9 mouse cellular contexts compared by ENCODE assay signal in the genomic region with DNA sequence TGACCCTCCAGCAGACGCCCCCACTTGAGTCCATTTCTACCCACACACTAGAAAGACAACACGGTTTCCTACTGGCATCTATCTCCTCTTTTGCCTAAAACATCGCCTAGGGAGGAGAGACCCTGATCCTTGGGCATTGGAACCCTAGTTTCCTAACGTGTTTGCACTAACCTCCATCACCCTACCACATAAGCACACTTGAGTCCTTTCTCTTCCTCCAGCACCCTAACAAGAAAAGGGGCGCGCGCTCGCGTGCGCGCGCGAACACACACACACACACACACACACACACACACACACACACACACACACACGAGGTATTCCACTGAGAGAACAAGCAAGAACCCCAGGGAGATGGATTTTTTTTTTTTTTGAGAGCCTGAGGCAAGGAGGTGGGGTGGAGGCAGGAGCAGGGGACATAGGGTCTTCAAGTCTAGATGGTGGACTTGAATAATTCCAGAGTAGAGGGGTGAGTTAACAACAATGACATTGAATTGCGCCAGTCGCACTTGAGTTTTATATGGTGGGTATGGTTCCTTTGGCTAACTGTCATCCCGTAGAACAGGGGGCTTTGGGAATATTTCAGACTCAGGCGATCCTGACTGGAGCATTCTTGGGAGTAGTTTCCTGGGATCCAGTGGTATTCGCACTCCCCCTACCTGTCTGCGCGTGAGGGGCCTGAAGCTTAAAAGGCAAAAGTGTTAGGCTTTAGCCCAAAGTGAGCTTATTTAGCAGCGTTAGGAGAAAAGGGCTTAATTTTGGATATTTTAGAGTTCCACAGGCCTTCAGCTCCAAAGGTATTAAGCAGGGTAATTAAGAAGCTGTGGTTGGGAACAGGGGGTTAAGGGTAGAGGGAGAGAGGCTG. TPM values are rescaled to one million over a fixed set of nuclear protein-coding genes. Genes with fewer than 3 reads are reported as not detected.
DNase-seq lines count a peak whose midpoint lies in the region; ATAC-seq and TF ChIP-seq lines count a peak whose summit lies in the region.
"Had no signal": no experiment of that assay in that cellular context is flagged by ENCODE, and none has a peak within 500 bp of the region (broad histone marks: within the 10 kb centered on the region; RNA-seq: fewer than 3 reads in every experiment).

No protein-coding gene starts in this region.

- H3K4me3 ChIP-seq in E14TG2a.4 (replicated peaks; ENCODE audit: low read length): peak overlapping the region; percentile 68
- peak overlapping the region; percentile 59 for H3K4me3 ChIP-seq in forebrain, embryonic 10.5 days
- peak overlapping the region; percentile 40 for H3K4me3 ChIP-seq in limb, embryonic 14.5 days (replicated peaks; ENCODE audit: low read length)
- H3K4me3 ChIP-seq: liver, embryonic 15.5 days had no signal

- TF ChIP-seq POLR2A in limb, embryonic 14.5 days (IDR thresholded peaks at IDR 0.05; ENCODE audit: borderline replicate concordance, extremely low read depth, insufficient read depth, insufficient read length): no peak

- H3K9me3 ChIP-seq in E14TG2a.4 (ENCODE audit: low read length): no peaks in the 10 kb centered on the region
- no peaks in the 10 kb centered on the region for H3K9me3 ChIP-seq in forebrain, embryonic 10.5 days
- no peaks in the 10 kb centered on the region for H3K9me3 ChIP-seq in limb, embryonic 14.5 days (ENCODE audit: control insufficient read depth, low read length)
- H3K9me3 ChIP-seq: liver, embryonic 15.5 days had no signal

- peak overlapping the region; percentile 54 for H3K4me2 ChIP-seq in limb, embryonic 14.5 days (replicated peaks; ENCODE audit: low read depth, low read length, severe bottlenecking)

- H3K9ac ChIP-seq in limb, embryonic 14.5 days (ENCODE audit: low read depth, low read length, severe bottlenecking): peak overlapping the region; percentile 34; the same call in 1 of the 2 replicates
- H3K9ac ChIP-seq: liver, embryonic 15.5 days had no signal

- whole genome bisulfite sequencing in forebrain, embryonic 10.5 days: 18% methylated on average over 22 of the region's 22 CpGs
- WGBS in limb, embryonic 14.5 days: 30% methylated on average over 19 of the region's 22 CpGs

- ATAC-seq in limb, embryonic 14.5 days (ENCODE audit: low FRiP score, low read depth): no peak; the same call in 1 of the 2 replicates

- no peak for TF ChIP-seq CTCF in E14TG2a.4 (conservative IDR thresholded peaks at IDR 0.05; ENCODE audit: low read length)

- peak; percentile 10 for DNase-seq in embryo, embryonic 10 days (ENCODE audit: low spot score)
- no peak for DNase-seq in embryo, embryonic 10.5 days (ENCODE audit: low spot score)
- DNase-seq in forebrain, embryonic 10.5 days (ENCODE audit: extremely low spot score, low spot score): peak; percentile 16
- DNase-seq in limb, embryonic 14.5 days (ENCODE audit: low spot score): no peak
- peak; percentile 18 for DNase-seq in right cerebral cortex, postnatal 14 days
- DNase-seq in urinary bladder, postnatal 25 days (ENCODE audit: low spot score): no peak
- no peak for DNase-seq in urinary bladder, postnatal 14 days (ENCODE audit: low spot score)

- peaks cover 24% of the 10 kb centered on the region for H3K27me3 ChIP-seq in E14TG2a.4 (ENCODE audit: insufficient read depth, low read length)
- no peaks in the 10 kb centered on the region for H3K27me3 ChIP-seq in forebrain, embryonic 10.5 days (ENCODE audit: poor library complexity, severe bottlenecking)
- no peaks in the 10 kb centered on the region for H3K27me3 ChIP-seq in limb, embryonic 14.5 days (ENCODE audit: control insufficient read depth, insufficient read depth, low read length)

- no peaks in the 10 kb centered on the region for H3K36me3 ChIP-seq in E14TG2a.4 (ENCODE audit: insufficient read depth, low read length)
- H3K36me3 ChIP-seq in forebrain, embryonic 10.5 days (replicated peaks): no peaks in the 10 kb centered on the region
- no peaks in the 10 kb centered on the region for H3K36me3 ChIP-seq in limb, embryonic 14.5 days (ENCODE audit: control insufficient read depth, insufficient read depth, low read length)
- H3K36me3 ChIP-seq: liver, embryonic 15.5 days had no signal

- peak overlapping the region; percentile 70 for H3K27ac ChIP-seq in forebrain, embryonic 10.5 days
- no peak overlapping the region for H3K27ac ChIP-seq in limb, embryonic 14.5 days (replicated peaks; ENCODE audit: low read depth, low read length)
- H3K27ac ChIP-seq: liver, embryonic 15.5 days had no signal

- H3K4me1 ChIP-seq in E14TG2a.4 (replicated peaks; ENCODE audit: low read depth, low read length): no peaks in the 10 kb centered on the region
- no peaks in the 10 kb centered on the region for H3K4me1 ChIP-seq in forebrain, embryonic 10.5 days
- no peaks in the 10 kb centered on the region for H3K4me1 ChIP-seq in limb, embryonic 14.5 days (ENCODE audit: control insufficient read depth, insufficient read depth, low read length)
- H3K4me1 ChIP-seq: liver, embryonic 15.5 days had no signal

RNA-seq across cellular contexts. Expression of a gene that starts 0.6 kb away (rescaled TPM):
- polyA plus RNA-seq in forebrain, embryonic 10.5 days (2016; fragmentation: Nextera tagmentation; extraction: Ambion mirVana): 2.8 and 3.5 TPM in 2 replicates
- 1.1 and 1.4 TPM in 2 replicates for polyA plus RNA-seq in limb, embryonic 14.5 days (2012; rRNA removed)
- 2.8 and 3.1 TPM in 2 replicates for polyA plus RNA-seq in limb, embryonic 14.5 days (2014; fragmentation: Nextera tagmentation; extraction: Ambion mirVana)

Comparison
In these comparisons a context has a peak if more than half of its experiments do, and no peak if none do; other contexts are left out.
1. DNase-seq: peak in embryo, embryonic 10 days (single experiment), forebrain, embryonic 10.5 days (single experiment) and right cerebral cortex, postnatal 14 days (single experiment); none in embryo, embryonic 10.5 days (single experiment), limb, embryonic 14.5 days (single experiment), urinary bladder, postnatal 25 days (single experiment) and urinary bladder, postnatal 14 days (single experiment).
2. Peak in every context shown above with its lines, with median percentiles within 50 percentile points of each other: H3K4me3 ChIP-seq.